Mouse (Mus musculus): Measurements from ENCODE around the gene Fads3.
A peak's percentile ranks its signal among the peaks of the same experiment; 100 is the strongest.

The Fads3 gene

DNA sequence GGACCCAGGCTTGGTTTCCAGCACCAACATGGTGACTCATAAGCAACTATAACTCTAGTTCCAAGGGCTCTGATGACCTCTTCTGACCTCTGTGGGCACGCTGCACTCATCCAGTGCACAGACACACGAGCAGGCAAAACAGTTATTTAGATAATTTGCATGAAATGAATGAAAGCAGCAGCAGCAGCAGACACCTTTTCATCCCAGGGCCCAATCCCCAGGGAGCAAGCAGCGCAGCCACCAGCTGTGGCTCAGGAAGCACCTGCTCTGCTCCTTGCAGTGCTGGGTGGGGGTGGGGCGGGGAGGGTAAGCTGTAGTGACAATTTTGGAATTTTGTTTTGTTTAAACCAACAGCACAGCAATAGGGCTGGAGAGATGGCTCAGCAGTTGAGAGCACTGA lies 30.5 kb downstream of the Fads3 start:
- no peak for DNase-seq

DNA sequence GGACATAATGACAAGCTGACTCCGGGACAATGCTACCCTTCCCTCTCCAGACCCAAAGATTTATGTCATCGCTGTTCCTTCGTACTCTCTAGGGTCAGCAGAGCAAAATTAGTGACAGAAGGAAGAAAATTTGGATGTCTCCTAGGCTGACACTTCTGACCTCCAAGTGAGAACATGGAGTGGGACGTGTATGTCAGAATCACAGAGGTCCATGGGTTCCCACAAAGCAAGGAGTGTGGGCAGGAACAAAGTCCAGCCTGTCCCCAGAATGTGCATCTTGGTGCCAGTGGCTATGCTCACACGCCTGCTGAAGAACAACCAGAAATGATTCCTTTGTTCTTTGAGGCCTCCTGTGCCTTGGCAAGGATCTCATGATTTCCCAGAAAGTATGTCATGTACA lies 31.8 kb downstream of the Fads3 start:
- DNase-seq, result no peak

DNA sequence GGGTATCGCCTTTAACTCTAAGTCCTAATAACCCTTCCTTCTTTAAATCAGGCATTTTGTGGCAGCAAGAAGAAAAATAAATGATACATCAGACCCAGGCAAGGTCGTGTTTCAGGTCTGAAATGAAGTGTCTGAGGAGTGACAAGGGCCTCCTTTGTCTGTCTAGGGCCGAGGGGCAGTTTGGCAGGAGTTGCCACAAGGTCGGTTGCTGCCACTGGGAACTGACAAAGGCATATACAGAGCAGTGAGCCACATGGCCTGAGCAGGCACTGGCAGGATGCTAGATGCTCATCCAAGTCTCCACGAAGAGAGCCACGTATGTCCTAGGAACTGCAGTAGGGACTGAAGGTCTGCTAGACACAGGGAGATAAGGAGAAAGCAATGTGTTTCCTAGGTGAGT lies 37.0 kb downstream of the Fads3 start:
- DNase-seq, result no peak

DNA sequence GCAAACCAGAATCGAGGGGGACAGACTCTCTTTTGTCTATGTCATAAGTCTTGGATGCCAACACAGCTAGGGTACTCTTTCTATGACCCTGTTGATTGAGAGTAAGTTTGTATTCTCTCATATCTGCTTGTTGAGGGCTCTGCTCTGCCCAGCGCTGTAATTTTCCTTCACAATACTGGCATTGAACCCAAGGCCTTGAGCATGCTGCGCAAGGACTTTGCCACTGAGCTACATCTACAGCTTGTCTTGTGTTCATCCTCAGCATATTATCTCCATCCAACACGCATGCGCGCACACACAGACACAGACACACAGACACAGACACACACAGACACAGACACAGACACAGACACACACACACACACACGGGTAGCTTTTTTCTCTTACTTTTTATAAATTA lies 39.0 kb downstream of the Fads3 start:
- no peak for DNase-seq

DNA sequence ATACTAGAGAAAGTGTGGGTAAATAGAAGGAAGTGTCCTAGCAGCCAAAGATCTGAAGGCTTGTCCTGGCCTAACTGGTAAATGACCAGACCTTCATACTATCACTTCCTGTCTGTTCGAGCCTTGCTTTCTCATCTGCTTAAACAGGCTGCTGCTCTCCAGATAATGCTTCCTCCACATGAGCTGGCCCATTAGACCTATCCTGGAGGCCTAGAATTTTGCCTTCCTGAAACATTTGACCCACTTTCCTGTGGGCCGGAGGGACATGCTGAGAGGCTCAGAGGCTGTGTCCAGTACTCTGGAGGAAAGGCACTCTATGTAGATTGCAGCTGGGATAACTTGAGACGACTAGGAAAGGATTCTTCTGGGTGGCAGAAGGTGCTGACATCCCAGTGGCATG lies 40.7 kb downstream of the Fads3 start:
- no peak for DNase-seq

DNA sequence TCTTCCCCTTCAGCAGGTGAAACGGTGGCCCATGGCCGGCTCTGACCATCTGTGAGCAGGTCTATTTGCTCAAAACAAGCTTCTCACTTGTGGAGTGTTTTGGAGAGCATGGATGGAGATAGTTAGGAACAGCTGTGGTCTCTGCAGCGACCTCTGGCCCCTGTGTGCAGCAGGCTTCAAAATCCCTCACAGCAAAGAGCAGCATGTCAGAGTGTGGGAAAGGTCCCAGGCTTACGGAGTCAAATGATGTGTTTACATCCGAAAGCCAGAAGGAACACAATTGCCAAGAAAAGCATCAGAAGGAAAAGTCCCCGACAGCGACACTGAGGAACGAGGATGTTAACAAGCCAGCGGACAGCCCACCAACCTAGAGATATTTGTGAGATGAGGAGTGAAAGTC lies 44.1 kb downstream of the Fads3 start:
- DNase-seq, result no peak

DNA sequence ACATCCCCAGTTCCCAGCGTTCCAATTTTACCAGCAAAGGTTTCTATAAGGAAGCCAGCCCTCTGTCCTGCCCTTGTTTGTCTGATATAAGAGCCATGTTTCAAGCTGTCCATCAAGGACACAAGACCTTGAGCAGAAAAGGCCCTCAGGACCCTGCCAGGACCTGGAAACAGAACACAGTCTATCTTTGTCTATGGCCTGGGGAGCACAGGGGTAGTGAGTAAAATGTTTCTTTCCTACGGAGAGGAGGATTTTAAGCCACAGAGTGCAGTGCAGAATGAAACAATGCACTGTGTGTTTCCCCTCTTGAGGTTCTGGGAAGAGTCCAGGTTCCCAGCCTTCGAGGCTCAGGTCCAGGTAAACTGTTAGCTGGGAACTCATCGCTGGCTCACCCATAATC lies 45.6 kb downstream of the Fads3 start:
- DNase-seq, result no peak

DNA sequence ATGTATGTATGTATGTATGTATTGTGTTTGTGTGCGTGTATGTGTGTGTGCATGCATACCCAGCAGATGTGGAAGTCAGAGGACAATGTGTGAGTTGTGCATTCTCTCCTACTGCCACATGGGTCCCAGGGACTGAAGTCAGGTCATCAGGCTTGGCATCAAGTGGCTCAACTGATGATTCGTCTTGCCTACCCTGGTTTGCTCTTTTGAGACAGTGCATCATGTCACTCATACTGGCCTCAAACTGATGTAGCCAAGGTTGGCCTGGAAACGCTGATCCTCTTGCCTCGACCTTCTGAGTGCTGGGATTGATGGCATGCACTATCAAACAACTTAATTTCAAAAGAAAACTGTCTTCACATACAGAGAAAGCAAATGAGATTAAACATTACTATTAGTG lies 52.5 kb downstream of the Fads3 start:
- DNase-seq, result no peak

DNA sequence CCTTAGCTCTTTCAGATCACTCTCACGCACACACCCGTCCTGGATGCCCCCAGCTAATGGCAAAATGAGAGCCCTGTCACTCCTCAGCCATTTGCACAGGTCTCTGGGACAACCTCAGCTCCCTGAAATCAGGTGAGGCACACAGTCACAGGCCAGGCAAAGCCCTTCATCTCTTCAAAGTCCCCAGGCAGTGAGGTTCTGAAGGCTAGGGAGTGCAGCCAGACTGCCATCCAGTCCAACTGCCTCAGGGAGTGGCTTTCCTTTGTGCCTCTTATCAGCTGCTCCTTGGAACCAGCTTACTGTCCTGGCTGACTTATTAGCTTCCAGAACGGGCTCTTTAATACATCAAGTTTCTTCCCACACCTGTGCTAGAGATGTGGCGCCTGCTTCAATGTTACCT lies 53.3 kb downstream of the Fads3 start:
- no peak for DNase-seq

DNA sequence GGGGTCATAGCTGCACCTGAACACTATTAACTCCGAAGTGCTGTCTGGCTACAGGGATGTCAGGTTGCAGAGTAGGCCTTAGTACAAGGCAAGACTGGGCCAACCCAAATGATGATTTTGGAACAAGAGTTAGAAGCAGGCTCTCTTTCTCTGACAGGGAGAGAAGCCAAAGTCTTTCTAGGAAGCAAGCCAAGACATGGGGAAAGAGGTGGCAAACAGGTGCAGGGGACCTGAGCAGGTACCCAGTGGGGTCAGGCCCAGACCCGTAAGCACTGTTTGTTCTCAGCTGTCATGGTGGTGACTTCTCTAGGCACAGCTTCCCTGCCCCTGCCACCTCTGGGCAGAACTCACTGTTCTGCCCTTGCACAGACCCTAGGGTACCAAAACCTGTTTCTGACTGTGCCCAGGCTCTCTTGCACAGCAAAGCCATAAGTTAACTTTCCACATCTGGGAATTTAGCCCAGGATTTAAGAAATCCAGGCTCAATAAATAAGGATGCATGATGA lies 55.1 kb downstream of the Fads3 start:
- no peak for DNase-seq

DNA sequence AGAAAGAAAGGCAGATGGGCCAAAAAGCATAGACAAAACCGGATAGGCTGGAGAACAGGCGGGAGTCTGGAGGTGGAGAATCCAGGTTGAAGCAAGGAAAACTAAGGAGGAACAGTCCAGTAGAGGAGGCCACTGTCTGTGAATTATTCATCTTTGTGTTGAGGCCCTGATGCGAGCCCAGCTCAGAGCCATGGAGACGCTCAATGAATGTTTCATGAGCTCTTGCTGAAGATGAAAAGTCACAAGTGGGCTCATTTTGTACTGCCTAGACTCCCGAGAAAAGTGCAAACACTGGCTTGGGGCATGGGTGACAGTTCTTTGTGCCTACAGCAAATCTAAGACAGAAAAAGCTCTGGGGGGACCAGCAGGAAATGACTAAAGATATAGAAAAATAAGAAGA lies 56.5 kb downstream of the Fads3 start:
- no peak for DNase-seq

DNA sequence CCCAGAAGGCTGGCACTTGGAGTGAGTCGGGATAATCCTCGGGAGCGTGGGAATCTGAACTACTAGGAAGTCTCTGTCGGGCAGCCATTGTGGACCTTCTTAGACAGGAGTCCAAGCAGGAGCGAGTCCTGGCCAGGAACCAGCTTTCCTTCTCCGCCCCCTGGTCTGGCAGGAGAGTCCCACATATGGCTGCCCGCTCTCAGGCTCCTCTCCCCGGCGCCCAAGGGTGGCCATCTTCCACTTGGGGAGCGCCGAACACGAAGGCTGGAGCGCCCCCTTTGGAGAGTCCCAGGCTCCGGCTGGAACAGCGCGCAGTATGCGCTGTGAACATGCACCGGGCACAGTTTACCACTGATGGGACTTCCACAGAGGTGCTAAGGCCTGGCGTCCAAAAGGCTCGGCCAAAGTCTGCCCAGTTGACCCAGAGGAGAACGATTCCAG lies 59.3 kb downstream of the Fads3 start:
- DNase-seq, result peak; percentile 83

DNA sequence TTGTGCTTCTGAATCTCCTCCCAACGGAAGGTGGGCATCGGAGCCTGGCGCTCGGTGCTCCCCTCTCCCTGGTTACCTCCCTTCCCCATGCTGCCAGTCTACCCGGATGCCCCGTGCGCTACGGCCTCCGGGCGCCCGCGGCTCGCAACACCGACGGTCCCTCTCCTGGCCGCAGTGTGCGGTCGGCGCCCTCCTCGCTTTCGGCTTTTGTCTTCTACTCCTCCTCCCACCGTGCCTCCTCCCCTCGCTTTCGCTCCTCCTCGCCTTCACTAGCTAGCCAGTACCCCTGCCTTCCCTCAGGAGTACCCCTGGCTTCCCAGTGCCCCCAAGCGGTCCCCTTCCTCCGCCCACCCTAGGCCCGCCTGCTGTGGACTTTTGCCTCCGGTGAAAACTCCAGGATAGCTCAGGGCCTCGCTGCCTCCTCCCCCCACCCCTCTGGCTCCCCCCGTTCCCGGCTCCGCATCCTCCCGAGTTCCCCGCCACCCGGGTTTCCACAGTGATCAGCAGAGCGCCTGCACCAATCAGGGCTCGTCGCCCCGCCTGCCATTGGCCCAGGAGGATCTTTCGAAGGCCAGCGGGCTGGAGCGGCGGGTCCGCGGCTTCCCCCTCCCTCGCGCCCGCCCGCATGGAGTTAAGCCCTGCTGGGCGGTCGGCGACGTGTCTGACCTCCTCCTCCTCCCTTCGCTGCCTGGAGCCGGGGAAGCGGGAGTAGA lies 60.1 kb downstream of the Fads3 start, which contains the start of gene Fads2:
Gene Fads2, minus strand, starts transcription at position 406 of the 713 bp plus-strand sequence.
- DNase-seq, result peak; percentile 77

DNA sequence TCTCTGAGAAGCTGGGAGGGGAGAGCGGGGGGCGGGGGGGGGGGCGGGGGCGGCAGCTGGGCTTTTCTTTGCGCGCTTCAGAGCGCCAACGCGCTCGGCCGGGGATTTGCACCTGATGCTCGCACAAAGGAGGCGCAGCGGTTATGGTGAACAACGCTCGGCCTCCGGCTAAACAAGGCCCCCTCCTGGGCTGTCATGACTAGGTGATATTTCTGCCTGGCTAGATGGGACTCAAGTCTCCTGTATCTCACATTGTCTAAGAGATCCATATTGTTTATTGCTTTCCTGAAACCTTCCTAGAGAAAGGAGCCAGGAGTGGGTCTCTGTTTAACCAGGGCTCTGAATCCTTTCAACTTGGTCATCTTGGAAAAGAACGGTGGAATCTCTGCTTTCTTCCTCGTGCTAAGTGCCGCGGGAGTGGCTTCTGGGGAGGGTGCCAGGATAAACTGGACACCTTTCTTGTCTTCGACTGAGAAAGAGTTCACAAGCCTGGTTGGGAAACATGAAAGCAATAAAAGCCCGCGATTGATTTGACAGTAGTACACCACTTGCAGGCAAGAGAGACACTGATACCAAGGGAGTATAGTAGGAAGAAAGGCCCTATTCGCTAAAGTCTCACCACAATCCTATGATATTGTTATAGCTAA lies 60.8 kb downstream of the Fads3 start:
- DNase-seq, result peak; percentile 71

DNA sequence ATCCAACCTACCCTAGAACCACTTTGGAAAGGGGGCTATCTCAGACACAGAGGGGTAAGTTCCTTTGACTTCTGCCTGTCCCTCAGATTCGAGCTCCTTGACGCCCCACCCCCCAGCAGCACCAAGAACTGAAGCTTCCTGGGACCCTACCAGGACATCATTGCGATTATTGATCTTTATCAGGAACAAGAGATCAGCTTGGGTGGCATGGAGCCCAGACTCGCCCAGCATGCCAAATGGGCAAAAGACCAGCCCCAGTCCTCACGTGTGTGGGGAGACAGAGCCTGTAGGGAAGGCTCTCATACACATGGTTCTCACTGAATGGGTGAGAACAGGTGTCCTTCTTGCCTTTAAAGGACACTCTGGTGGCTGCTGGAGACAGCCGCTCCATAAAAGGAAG lies 62.9 kb downstream of the Fads3 start:
- DNase-seq, result no peak

DNA sequence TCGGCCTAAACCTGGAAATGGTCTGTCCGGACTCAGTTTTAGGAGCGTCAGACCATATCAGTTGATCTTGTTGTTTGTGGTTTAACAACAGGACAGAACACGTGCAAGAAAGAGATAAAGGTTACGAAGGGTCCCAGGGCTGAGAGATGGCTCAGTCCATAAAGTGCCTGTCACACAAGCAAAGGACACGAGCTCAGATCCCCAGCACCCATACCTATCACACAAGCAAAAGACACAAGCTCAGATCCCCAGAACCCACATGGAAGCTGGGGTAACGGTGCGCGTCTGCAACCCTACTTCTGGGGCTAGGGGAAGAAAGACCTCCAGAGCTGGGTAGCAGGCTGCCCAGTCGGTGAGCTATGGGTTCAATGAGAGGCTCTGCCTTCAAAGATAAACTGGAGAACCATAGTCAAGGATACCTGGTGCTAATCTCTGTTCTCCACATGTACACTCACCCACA lies 63.7 kb downstream of the Fads3 start:
- DNase-seq, result no peak

DNA sequence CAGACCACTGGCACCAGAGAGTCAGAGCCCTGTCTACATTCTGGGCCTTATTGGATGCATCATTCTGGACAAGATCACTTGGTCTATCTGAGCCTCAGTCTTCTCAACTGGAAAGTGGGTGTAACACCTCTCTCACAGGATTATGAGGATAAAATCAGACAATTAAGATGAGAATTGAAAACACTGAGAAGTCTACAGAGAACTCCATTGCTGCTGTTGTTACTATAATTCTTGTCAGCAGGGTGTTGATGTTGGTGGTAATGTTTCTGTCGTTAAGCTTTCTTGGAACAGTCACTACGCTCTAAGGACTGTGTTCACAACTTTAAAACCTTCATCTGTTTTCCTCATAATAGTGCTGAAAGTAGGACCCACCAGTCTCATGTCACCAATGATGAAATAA lies 65.3 kb downstream of the Fads3 start:
- no peak for DNase-seq

DNA sequence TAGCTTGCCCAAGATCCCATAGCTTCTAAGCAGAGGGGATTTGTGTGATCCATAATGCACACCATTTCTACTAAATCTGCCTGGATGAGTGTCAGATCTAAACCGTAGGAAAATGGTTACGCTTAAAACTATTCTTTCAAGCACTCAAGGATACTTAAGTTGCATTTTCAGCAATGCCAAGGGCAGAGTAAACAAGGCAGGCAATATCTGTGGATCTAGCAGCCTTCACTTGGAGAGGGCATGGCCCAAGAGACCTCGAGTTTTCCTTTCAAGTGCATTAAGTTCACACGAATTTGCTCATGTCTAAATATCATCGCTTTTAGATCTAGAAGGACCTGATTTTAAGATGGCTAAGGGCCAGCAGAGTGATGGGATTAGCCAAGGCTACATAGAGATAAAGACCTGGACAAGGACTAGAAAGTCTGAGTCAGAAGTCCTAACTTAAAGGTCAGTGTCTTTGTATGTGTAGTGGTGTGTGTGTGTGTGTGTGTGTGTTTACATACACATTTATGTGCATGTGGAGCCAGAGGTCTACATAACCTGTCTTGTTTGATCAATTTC lies 65.8 kb downstream of the Fads3 start:
- DNase-seq, result no peak

DNA sequence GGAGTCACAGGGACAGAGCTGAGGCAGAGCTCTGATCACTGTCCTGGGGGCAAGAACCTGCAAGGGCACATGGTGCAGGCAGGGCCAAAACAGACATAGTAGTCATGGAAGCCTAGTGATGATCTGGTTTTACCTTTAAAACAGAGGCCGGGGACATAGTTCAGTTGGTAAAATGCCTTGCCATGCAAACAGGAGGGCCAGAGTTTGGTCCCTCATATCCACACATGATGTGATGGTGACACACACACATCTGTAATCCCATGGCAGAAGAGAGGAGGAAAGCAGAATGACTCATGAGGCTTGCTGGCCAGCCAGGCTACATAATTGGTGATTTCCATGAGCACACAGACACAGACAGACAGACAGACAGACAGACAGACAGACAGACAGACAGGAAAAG lies 66.8 kb downstream of the Fads3 start:
- DNase-seq, result no peak

DNA sequence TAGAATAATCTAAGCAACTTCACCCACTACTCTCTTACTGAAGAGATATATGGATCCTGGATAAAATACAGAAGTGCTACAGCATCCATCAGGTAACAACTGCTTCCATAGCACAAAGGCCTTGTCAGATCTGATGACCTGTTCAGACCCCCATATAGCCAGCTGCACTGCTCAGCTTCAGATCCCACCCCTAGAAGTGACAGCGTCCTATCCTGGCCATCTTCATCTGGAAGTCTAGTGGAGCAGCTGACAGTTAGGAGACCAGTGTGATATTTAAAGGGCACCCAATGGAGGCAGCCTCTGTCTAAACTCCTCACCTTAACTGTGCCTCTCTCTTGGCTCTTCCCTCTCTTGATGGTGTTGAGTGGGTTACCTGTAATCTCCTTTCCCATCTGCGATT lies 67.3 kb downstream of the Fads3 start:
- no peak for DNase-seq

Data from thymus, postnatal 14 days (tissue).